ENCODE assay signal across 10 mouse cellular contexts in the genomic region with DNA sequence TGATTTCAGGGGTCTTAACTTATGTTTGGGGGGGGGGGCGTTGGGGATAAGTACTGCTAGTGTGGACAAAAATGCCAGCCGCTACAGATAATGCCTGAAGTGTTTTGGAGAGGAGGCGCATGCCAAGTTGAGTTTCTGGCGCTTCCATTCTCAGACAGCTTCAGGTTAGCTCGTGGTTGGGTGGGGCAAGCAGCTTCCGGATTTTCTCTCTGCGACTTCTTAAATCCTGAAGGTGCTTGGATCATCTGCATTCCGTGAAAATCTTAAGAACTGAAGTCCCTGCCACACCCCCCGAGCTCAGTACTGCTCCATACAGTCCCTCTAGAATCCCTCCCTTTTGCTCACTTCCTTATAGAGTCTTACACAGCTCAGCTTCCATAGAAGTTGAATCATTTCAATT. TPM values are rescaled to one million over a fixed set of nuclear protein-coding genes. Genes with fewer than 3 reads are reported as not detected.
DNase-seq lines count a peak whose midpoint lies in the region; ATAC-seq and TF ChIP-seq lines count a peak whose summit lies in the region.
"Had no signal": no experiment of that assay in that cellular context is flagged by ENCODE, and none has a peak within 500 bp of the region (broad histone marks: within the 10 kb centered on the region; RNA-seq: fewer than 3 reads in every experiment).

No protein-coding gene starts in this region.

- no peak for TF ChIP-seq POLR2A in cortical plate, adult 2 months (IDR thresholded peaks at IDR 0.05; ENCODE audit: extremely low read depth, insufficient read depth, low read length)
- TF ChIP-seq POLR2A in small intestine, adult 2 months (IDR thresholded peaks at IDR 0.05; ENCODE audit: low read depth, low read length): no peak

- H3K9ac ChIP-seq in heart, embryonic 12.5 days: no peak overlapping the region
- H3K9ac ChIP-seq in lung, embryonic 16.5 days (ENCODE audit: low read length): no peak overlapping the region
- H3K9ac ChIP-seq: intestine, embryonic 15.5 days had no signal

- no peak overlapping the region for H3K4me3 ChIP-seq in heart, embryonic 12.5 days
- no peak overlapping the region; the same call in 1 of the 2 replicates for H3K4me3 ChIP-seq in lung, embryonic 16.5 days (ENCODE audit: low read length)
- H3K4me3 ChIP-seq in cortical plate, adult 2 months (ENCODE audit: insufficient read depth, low read length): peak overlapping the region; percentile 79
- H3K4me3 ChIP-seq in small intestine, adult 2 months (ENCODE audit: low read depth, low read length): peak overlapping the region; percentile 65
- H3K4me3 ChIP-seq: intestine, embryonic 15.5 days had no signal

- 46% methylated on average over 9 of the region's 9 CpGs for WGBS in heart, embryonic 12.5 days
- WGBS in lung, embryonic 16.5 days: 42% methylated on average over 9 of the region's 9 CpGs
- WGBS in small intestine, adult 2 months: 8% methylated on average over 9 of the region's 9 CpGs

- intact Hi-C loops in heart, postnatal 10 days (cut with DNase I): loop anchor here (5.0 kb wide), 1 partner anchor 83 kb away; no protein-coding TSS in a partner anchor

- peak; percentile 38 to 41 for DNase-seq in heart, postnatal 10 days
- DNase-seq in lung, postnatal 36 days: no peak
- no peak for DNase-seq in thymus, postnatal 4 days

- no peaks in the 10 kb centered on the region for H3K9me3 ChIP-seq in heart, embryonic 12.5 days (replicated peaks)
- no peaks in the 10 kb centered on the region for H3K9me3 ChIP-seq in lung, embryonic 16.5 days (ENCODE audit: control insufficient read depth, low read length)
- H3K9me3 ChIP-seq: intestine, embryonic 15.5 days had no signal

- H3K27ac ChIP-seq in heart, embryonic 12.5 days (ENCODE audit: poor library complexity, severe bottlenecking): no peak overlapping the region
- H3K27ac ChIP-seq in lung, embryonic 16.5 days (ENCODE audit: low read length): no peak overlapping the region
- no peak overlapping the region for H3K27ac ChIP-seq in cortical plate, adult 2 months (ENCODE audit: insufficient read depth, low read length)
- no peak overlapping the region; the same call in 1 of the 2 replicates for H3K27ac ChIP-seq in small intestine, adult 2 months (ENCODE audit: insufficient read depth, low read depth, low read length)
- H3K27ac ChIP-seq: intestine, embryonic 15.5 days; macrophage had no signal

- H3K4me2 ChIP-seq in heart, embryonic 12.5 days: no peak overlapping the region
- peak overlapping the region; percentile 91 for H3K4me2 ChIP-seq in lung, embryonic 16.5 days (ENCODE audit: low read depth, low read length)

- H3K36me3 ChIP-seq in heart, embryonic 12.5 days: no peaks in the 10 kb centered on the region
- no peaks in the 10 kb centered on the region for H3K36me3 ChIP-seq in lung, embryonic 16.5 days (ENCODE audit: control insufficient read depth, insufficient read depth, low read length)
- no peaks in the 10 kb centered on the region for H3K36me3 ChIP-seq in small intestine, adult 2 months (ENCODE audit: control insufficient read depth, insufficient read depth, low read length)
- H3K36me3 ChIP-seq: intestine, embryonic 15.5 days had no signal

- H3K4me1 ChIP-seq in heart, embryonic 12.5 days (replicated peaks): peaks cover 21% of the 10 kb centered on the region
- peaks cover 12% of the 10 kb centered on the region for H3K4me1 ChIP-seq in lung, embryonic 16.5 days (replicated peaks; ENCODE audit: control insufficient read depth, insufficient read depth, low read length)
- peaks cover 8% of the 10 kb centered on the region; the same call in 1 of the 2 replicates for H3K4me1 ChIP-seq in cortical plate, adult 2 months (ENCODE audit: control insufficient read depth, insufficient read depth, low read length)
- peaks cover 2% of the 10 kb centered on the region; the same call in 1 of the 2 replicates for H3K4me1 ChIP-seq in small intestine, adult 2 months (ENCODE audit: control insufficient read depth, insufficient read depth, insufficient read length, low read length)

- no peak for TF ChIP-seq CTCF in cortical plate, adult 2 months (IDR thresholded peaks at IDR 0.05; ENCODE audit: extremely low read depth, insufficient read depth, low read length)
- no peak for TF ChIP-seq CTCF in small intestine, adult 2 months (IDR thresholded peaks at IDR 0.05; ENCODE audit: extremely low read depth, insufficient read length, insufficient replicate concordance, low read depth, low read length)

- no peak for ATAC-seq in heart, embryonic 12.5 days (ENCODE audit: insufficient number of reproducible peaks, low FRiP score)
- ATAC-seq in lung, embryonic 16.5 days (ENCODE audit: low read depth): no peak
- ATAC-seq: intestine, embryonic 15.5 days; Patski had no signal

- H3K27me3 ChIP-seq in heart, embryonic 12.5 days (replicated peaks): peaks cover 10% of the 10 kb centered on the region; the same call in 1 of the 2 replicates
- H3K27me3 ChIP-seq in lung, embryonic 16.5 days (ENCODE audit: control insufficient read depth, insufficient read depth, low read depth, low read length): no peaks in the 10 kb centered on the region
- no peaks in the 10 kb centered on the region for H3K27me3 ChIP-seq in small intestine, adult 2 months (ENCODE audit: control insufficient read depth, insufficient read depth, low read length)
- H3K27me3 ChIP-seq: intestine, embryonic 15.5 days; Patski had no signal

RNA-seq across cellular contexts. Expression of a gene that starts 3.0 kb away (rescaled TPM):
- total RNA-seq in heart, postnatal 10 days (2021): 100 to 1,000 TPM in 1 of 2 experiments, 10 to 100 TPM in 1; 67.7 to 119 TPM
- polyA plus RNA-seq in heart, embryonic 12.5 days (2016; fragmentation: Nextera tagmentation; extraction: Ambion mirVana): 2.1 TPM in 2 replicates
- polyA plus RNA-seq in lung, embryonic 16.5 days (2015; fragmentation: Nextera tagmentation; extraction: Ambion mirVana): 6.3 and 6.6 TPM in 2 replicates
- polyA plus RNA-seq in cortical plate, adult 2 months (2012; rRNA removed): 112 and 121 TPM in 2 replicates
- 9.6 and 16.2 TPM in 2 replicates for polyA plus RNA-seq in small intestine, adult 2 months (2012; rRNA removed)

Comparison
In these comparisons a context has a peak if more than half of its experiments do, and no peak if none do; other contexts are left out.
1. DNase-seq: peak in heart, postnatal 10 days (2 of 2); none in lung, postnatal 36 days (single experiment) and thymus, postnatal 4 days (single experiment).
2. H3K4me3 ChIP-seq: peak in cortical plate, adult 2 months (single experiment) and small intestine, adult 2 months (single experiment); none in heart, embryonic 12.5 days (single experiment) and lung, embryonic 16.5 days (single experiment).